Mouse (Mus musculus): Measurements from ENCODE around the gene Hsf2. TPM values are rescaled to one million over a fixed set of nuclear protein-coding genes. Genes with fewer than 3 reads are reported as not detected.
"Not testable (repeated sequence)": the region's sequence is repeated elsewhere in the genome, so short reads cannot be mapped to it uniquely, and the experiment has no call there.

Hsf2 gene
- polyA plus RNA-seq, 2 experiments = 22.0 to 29.8 TPM

GRCm38 (mm10) chr10:57531076-57531475 is 44.9 kb downstream of the Hsf2 start:
- TF ChIP-seq POLR2A (IDR thresholded peaks at IDR 0.05; ENCODE audit: borderline replicate concordance, extremely low read depth, insufficient read depth, insufficient read length) = no peak
- WGBS = 56% methylated on average over 2 of the region's 2 CpGs

GRCm38 (mm10) chr10:57531616-57532217 is 45.5 kb downstream of the Hsf2 start:
- ATAC-seq (ENCODE audit: low FRiP score, low read depth) (no peak), DNase-seq (ENCODE audit: low spot score) (peak; percentile 12)
- no peak for TF ChIP-seq POLR2A (IDR thresholded peaks at IDR 0.05; ENCODE audit: borderline replicate concordance, extremely low read depth, insufficient read depth, insufficient read length)
- H3K4me1 ChIP-seq (ENCODE audit: control insufficient read depth, insufficient read depth, low read length) = peaks cover 14% of the 10 kb centered on the region
- H3K4me3 ChIP-seq (replicated peaks; ENCODE audit: low read length) = peak overlapping the region; percentile 94
- peak overlapping the region; percentile 93 for H3K27ac ChIP-seq (replicated peaks; ENCODE audit: low read depth, low read length)
- 5% methylated on average over 24 of the region's 28 CpGs for WGBS
- no peaks in the 10 kb centered on the region for H3K9me3 ChIP-seq (ENCODE audit: control insufficient read depth, low read length)
- peaks cover 9% of the 10 kb centered on the region for H3K36me3 ChIP-seq (ENCODE audit: control insufficient read depth, insufficient read depth, low read length)
- H3K9ac ChIP-seq (ENCODE audit: low read depth, low read length, severe bottlenecking) = peak overlapping the region; percentile 94
- peak overlapping the region; percentile 70 for H3K4me2 ChIP-seq (replicated peaks; ENCODE audit: low read depth, low read length, severe bottlenecking)
- no peaks in the 10 kb centered on the region for H3K27me3 ChIP-seq (ENCODE audit: control insufficient read depth, insufficient read depth, low read length)

More at GRCm38 (mm10) chr10:57531076-57531475, 44.9 kb downstream of the Hsf2 start:
- Histone ChIP-seq H3K4me1 (ENCODE audit: control insufficient read depth, insufficient read depth, low read length) (peaks cover 14% of the 10 kb centered on the region), H3K9me3 (ENCODE audit: control insufficient read depth, low read length) (no peaks in the 10 kb centered on the region), H3K4me2 (replicated peaks; ENCODE audit: low read depth, low read length, severe bottlenecking) (peak overlapping the region; percentile 70), H3K36me3 (ENCODE audit: control insufficient read depth, insufficient read depth, low read length) (peaks cover 14% of the 10 kb centered on the region), H3K4me3 (replicated peaks; ENCODE audit: low read length) (peak overlapping the region; percentile 94), H3K9ac (ENCODE audit: low read depth, low read length, severe bottlenecking) (0 out of 2 replicates have a peak overlapping the region, but pooled peaks have one; percentile 94), H3K27me3 (ENCODE audit: control insufficient read depth, insufficient read depth, low read length) (no peaks in the 10 kb centered on the region), H3K27ac (replicated peaks; ENCODE audit: low read depth, low read length) (no peak overlapping the region)
- DNase-seq (ENCODE audit: low spot score) = no peak
- ATAC-seq (ENCODE audit: low FRiP score, low read depth) = no peak

GRCm38 (mm10) chr10:57532218-57533101 is 46.3 kb downstream of the Hsf2 start, which contains the start of gene Serinc1:
TSS of gene Serinc1 (minus strand) at chr10:57532530.
- Histone ChIP-seq H3K4me2 (replicated peaks; ENCODE audit: low read depth, low read length, severe bottlenecking) (peak within 1 kb of the TSS; percentile 70), H3K27me3 (ENCODE audit: control insufficient read depth, insufficient read depth, low read length) (no peaks in the 10 kb centered on the region), H3K36me3 (ENCODE audit: control insufficient read depth, insufficient read depth, low read length) (0 out of 2 replicates have a peak, but pooled peaks cover 3% of the 10 kb centered on the region), H3K4me1 (ENCODE audit: control insufficient read depth, insufficient read depth, low read length) (peaks cover 14% of the 10 kb centered on the region), H3K4me3 (replicated peaks; ENCODE audit: low read length) (peak within 1 kb of the TSS; percentile 94), H3K9me3 (ENCODE audit: control insufficient read depth, low read length) (no peaks in the 10 kb centered on the region), H3K9ac (ENCODE audit: low read depth, low read length, severe bottlenecking) (peak within 1 kb of the TSS; percentile 94), H3K27ac (replicated peaks; ENCODE audit: low read depth, low read length) (peak within 1 kb of the TSS; percentile 93)
- ATAC-seq (ENCODE audit: low FRiP score, low read depth) (peak; percentile 99), DNase-seq (ENCODE audit: low spot score) (peak; percentile 95)
- 23% methylated on average over 27 of the region's 49 CpGs for WGBS
- peak; percentile 87; the same call in 1 of the 2 replicates for TF ChIP-seq POLR2A (IDR thresholded peaks at IDR 0.05; ENCODE audit: borderline replicate concordance, extremely low read depth, insufficient read depth, insufficient read length)

GRCm38 (mm10) chr10:57543890-57544289 is 57.7 kb downstream of the Hsf2 start:
- not testable (repeated sequence) for H3K27ac ChIP-seq (replicated peaks; ENCODE audit: low read depth, low read length); H3K27me3 ChIP-seq (ENCODE audit: control insufficient read depth, insufficient read depth, low read length); ATAC-seq (ENCODE audit: low FRiP score, low read depth); H3K9ac ChIP-seq (ENCODE audit: low read depth, low read length, severe bottlenecking); H3K4me1 ChIP-seq (ENCODE audit: control insufficient read depth, insufficient read depth, low read length); DNase-seq (ENCODE audit: low spot score); H3K9me3 ChIP-seq (ENCODE audit: control insufficient read depth, low read length); H3K4me2 ChIP-seq (replicated peaks; ENCODE audit: low read depth, low read length, severe bottlenecking); H3K4me3 ChIP-seq (replicated peaks; ENCODE audit: low read length); H3K36me3 ChIP-seq (ENCODE audit: control insufficient read depth, insufficient read depth, low read length)
- 83% methylated on average over 9 of the region's 9 CpGs for WGBS

DNA sequence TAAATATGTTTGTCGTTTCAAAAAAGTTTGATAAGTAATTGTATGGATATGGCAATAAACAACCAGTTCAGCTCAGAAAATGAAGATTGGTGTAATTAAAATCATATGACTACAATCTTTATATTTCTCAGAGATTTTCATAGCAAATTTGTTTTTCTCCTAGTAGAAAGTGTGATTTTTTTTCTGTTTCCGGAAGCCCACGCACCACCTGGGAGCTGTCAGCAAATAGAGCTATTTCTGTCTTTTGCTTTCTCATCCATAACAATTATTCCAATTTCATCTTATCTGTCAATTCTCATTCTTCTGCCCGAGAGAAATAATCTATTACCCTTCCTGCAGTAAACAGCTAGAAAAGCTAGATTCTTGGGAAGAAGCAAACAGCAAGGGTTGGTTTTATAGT is 63.4 kb downstream of the Hsf2 start:
- Histone ChIP-seq H3K27ac (replicated peaks; ENCODE audit: low read depth, low read length) (no peak overlapping the region), H3K36me3 (ENCODE audit: control insufficient read depth, insufficient read depth, low read length) (no peaks in the 10 kb centered on the region), H3K4me2 (replicated peaks; ENCODE audit: low read depth, low read length, severe bottlenecking) (no peak overlapping the region), H3K9me3 (ENCODE audit: control insufficient read depth, low read length) (no peaks in the 10 kb centered on the region), H3K9ac (ENCODE audit: low read depth, low read length, severe bottlenecking) (no peak overlapping the region), H3K4me1 (ENCODE audit: control insufficient read depth, insufficient read depth, low read length) (no peaks in the 10 kb centered on the region), H3K4me3 (replicated peaks; ENCODE audit: low read length) (no peak overlapping the region), H3K27me3 (ENCODE audit: control insufficient read depth, insufficient read depth, low read length) (no peaks in the 10 kb centered on the region)
- ATAC-seq (ENCODE audit: low FRiP score, low read depth) (no peak), DNase-seq (ENCODE audit: low spot score) (no peak)
- TF ChIP-seq POLR2A (IDR thresholded peaks at IDR 0.05; ENCODE audit: borderline replicate concordance, extremely low read depth, insufficient read depth, insufficient read length) = no peak
- WGBS = 88% methylated on average over 4 of the region's 4 CpGs
